Mouse (Mus musculus) testis, adult 2 months (tissue): ENCODE measurements at regions not wholly inside any gene's neighbourhood (a gene's known extent, or its start where the extent isn't known, plus 50 kb on each side); places are given as distances from the start of the nearest gene placed in this dataset.

Source experiments
- CTCF ChIP-seq: fragments of 200-500 bp; IDR thresholded peaks from 2 replicates; pipeline ENCODE4 v1.5.1; 2012; ENCODE audit warnings: low read depth, mild to moderate bottlenecking, inconsistent platforms, low read length, moderate library complexity; ENCODE audit not compliant: control insufficient read depth, insufficient read depth, insufficient replicate concordance
- POLR2A ChIP-seq: fragments of 200-500 bp; IDR thresholded peaks from 2 replicates; pipeline ENCODE4 v1.6.1; 2012; ENCODE audit warnings: low read depth, mild to moderate bottlenecking, inconsistent platforms, low read length, moderate library complexity; ENCODE audit not compliant: control insufficient read depth

GRCm38 (mm10) chr8:89938836-89939235 is 409.3 kb downstream of the Tox3 start:
- no peak for TF ChIP-seq POLR2A
- no peak for TF ChIP-seq CTCF
